Mouse (Mus musculus): ENCODE results near the gene Map1s.

- TF ChIP-seq POLR2A (IDR thresholded peaks at IDR 0.05; ENCODE audit: insufficient read depth, low read depth, low read length) (no peak), CTCF (IDR thresholded peaks at IDR 0.05; ENCODE audit: insufficient read depth, low read depth, low read length) (no peak)
Measured at GRCm38 (mm10) chr8:70876382-70876781, 29.4 kb upstream of the Map1s start.
